Mouse (Mus musculus) layer of hippocampus, adult 9-10 months (tissue): ENCODE results near the gene Zfp428.
"Not testable (repeated sequence)": the region's sequence is repeated elsewhere in the genome, so short reads cannot be mapped to it uniquely, and the experiment has no call there.

Experiments
- DNase-seq: peaks from one replicate; pipeline ENCODE4 v3.0.0; 2022; ENCODE audit warnings: low spot score

The Zfp428 gene

DNA sequence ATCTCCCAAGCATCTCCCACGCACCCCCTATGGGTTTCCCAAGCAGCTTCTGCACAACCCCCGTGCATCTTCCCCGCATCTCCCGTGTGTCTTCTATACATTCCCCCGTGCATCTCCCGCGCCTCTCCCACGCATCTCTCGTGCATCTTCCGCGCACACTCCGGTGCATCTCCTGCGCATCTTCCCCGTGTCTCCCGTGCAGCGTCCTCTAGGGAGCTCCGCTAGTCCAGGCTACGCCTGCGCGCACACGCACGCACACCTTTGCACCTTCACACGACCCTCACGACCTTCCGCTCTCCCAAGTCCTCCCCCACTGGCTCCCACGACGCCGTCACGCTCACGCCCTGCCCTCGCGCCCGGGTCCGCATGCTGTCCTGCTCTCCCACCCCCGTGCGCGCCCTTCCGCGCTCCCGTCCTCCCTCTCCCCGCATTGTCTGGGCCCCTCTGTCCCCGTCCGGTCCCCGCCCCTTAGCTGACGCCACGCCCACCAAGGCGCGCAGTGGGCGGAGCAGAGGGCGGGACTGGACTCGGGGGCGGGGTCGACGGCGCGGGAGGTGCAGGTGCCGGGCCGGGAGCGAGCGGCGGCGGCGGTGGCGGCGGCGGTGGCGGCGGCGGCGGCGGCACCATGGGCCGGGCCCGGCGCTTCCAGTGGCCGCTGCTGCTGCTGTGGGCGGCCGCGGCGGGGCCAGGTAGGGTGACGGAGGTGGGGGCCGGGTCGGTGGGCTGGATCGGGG lies 25.2 kb upstream of the Zfp428 start, which contains the start of gene Cadm4:
Gene Cadm4, plus strand, starts transcription at position 550 of the 734 bp plus-strand sequence.
- no peak for DNase-seq

DNA sequence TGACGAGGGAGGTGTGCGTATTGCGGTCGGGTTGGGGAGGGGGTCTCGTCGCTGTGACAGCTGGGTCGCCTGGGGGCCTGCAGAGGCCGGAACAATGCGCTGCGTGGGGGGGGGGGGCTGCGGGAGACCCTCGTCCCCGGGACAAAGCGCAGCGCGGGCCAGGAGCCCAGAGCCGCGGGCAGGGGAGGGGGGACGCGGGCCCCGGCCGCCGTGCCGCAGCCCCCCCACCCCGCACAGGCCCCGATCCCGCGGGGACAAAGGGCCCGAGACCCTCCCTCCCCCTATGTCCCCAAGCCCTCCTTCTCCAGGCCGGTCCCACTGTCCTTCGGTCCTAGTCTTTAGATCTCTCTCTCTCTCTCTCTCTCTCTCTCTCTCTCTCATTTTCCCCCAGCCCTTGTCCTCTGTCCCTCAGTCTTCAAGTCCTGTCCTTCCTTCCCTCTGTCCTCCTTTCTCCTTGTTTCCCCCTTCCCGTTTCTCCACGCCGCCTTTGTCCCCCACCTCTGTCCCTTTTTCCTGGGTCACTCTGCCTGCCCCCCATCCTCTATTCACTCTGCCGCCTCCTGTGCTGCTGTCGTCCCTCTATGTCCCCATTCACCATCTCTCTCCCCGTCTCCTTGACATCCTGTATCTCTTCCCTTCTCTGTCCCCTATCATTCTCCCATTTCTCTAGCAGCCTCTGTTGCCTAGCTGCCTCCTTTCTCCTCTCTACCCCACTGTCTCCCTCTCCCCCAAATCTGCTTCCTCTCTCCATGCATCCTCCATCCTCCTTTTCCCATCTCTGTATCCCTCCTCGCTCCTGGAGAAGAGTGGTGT lies 24.4 kb upstream of the Zfp428 start:
- no peak for DNase-seq

DNA sequence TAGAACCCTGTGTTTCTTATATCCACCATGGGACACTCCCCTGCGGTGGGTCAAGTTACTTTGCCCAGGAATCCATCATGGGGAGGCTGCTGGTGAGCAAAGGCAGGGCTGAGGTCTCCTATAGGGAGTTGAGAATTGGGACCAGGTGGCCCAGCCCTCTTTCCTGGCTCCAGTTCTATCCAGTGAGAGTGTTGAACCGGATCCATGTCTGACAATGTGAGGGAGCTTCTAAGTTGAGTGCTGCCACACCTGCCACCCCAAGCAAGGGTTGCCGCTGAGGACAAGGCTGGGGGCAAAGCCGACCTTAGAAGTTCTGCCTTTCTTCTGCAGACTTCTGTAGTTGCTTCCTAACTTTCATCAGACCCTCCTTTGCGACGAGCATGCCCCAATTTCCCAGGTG lies 23.5 kb upstream of the Zfp428 start:
- DNase-seq = not testable (repeated sequence)

DNA sequence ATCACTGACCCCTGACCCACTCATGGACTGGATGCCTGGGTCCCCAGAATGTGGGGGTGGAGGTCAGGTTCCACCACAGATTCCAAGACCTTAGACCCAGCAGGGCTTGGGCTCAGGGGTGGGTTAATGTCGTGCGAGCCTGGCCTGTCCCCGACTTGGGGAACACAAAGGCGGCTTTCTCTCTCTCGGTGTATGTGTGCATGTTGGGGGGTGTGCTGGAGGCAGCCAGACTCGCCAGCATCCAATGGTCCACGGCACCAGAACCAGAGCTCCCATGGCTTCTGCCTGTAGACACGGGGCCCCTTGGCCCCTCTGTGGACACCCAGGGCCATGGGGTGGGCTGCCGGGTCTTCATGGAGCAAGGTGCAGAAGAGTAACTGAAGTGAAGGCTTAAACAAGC lies 21.3 kb upstream of the Zfp428 start:
- no peak for DNase-seq

DNA sequence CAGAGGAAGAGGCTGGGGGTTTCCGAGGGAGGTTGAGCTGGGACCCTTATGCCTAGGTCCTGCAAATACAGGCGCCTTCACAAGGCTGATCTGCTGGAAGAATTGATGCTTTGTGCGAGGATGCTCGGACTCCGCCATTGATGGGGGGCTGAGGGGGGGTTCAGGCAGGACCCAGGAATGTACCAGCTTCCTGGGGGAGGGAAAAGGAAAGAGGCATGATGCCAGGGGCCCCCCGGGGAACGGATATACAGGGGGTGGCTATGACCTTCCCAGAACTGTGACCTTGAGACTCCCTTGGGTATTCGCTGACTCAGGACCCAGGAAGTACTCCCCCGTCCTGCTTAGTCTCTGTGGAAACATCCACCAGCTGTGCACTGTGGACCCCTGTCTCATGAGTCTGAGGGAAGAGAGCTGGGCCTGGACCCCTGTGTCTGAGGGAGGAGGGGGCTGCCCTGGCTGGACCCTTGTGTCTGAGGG lies 20.1 kb upstream of the Zfp428 start:
- DNase-seq = no peak

DNA sequence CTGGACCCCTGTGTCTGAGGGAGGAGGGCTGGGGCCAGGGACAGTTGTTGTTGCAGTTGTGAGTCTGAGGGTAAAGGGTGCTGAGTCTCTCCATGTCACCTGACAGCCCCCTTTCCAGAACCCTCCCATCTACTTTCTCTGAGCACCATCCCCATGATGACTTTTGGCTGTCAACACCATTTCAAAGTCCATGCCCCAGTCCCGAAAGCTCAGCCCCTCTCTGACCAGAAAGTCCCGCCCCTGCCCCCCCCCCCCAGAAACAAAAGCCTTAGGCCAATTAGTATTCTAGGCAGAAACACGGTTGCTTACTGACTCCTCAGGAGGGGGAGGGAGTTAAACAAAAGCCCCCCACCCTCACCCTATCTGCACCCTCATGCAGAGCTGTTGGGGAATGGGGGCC lies 19.4 kb upstream of the Zfp428 start:
- DNase-seq = no peak

DNA sequence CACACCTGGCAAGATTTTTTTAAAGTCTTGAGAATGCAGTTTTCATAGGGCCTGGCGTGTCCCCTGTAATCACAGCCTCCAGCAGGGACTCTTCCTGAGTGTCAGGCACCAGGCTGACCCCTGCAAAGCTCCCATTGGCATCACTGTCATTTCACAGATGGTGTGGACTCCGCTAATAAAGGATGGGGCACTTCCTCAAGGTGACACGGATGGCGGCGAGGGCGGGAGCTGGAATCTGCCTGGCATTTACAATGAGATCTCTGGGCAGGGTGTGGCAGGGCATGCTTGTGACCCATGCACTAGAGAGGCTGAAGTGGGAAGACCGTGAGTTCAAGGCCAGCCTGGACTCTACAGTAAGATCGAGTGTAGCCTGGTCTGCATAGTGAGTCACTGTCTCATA lies 18.5 kb upstream of the Zfp428 start:
- DNase-seq = no peak

DNA sequence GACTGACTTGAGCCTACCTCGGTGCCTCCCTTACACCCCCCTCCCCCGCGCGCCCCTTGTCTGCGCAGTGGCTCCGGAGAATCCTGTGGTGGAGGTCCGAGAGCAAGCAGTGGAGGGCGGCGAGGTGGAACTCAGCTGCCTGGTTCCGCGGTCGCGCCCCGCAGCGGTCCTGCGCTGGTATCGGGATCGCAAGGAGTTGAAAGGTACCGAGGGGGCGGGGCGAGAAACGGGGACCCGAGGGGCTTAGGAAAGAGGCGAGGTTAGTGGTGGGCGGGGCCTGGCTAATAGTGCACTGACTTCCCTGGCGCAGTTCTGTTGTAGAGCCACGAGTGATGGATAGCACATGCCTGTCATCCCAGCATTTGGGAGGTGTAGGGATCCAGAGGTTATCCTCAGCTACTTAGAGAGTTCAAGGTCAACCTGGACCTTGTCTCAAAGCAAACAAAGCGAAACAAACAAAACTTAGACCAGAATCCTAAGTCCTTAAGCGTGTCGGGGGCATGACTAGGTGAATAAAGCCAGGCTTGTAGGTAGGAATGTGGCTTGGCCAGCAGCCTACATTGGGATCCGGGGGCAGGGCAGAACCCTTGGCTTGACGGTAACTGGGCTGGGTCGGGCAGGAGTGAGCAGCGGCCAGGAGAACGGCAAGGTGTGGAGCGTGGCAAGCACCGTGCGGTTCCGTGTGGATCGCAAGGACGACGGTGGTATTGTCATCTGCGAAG lies 6.8 kb upstream of the Zfp428 start:
- DNase-seq = no peak

DNA sequence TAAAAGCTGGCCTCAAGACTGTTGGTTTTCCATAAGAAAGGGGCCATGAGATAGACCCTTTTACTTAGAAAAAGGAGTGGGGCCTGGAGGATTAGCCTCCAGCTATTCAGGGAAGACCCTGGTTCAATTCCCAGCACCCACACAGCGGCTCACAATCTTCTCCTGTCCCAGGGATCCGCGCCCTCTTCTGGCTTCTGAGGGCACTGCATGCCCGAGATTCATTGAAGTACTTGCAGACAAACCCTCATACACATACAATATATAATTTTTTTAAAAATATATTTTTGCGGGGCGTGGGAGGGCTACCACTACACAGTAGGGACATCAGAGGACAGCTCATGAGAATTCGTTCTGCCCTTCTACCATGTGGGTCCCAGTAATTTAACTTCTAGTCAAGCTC lies 5.9 kb upstream of the Zfp428 start:
- no peak for DNase-seq

DNA sequence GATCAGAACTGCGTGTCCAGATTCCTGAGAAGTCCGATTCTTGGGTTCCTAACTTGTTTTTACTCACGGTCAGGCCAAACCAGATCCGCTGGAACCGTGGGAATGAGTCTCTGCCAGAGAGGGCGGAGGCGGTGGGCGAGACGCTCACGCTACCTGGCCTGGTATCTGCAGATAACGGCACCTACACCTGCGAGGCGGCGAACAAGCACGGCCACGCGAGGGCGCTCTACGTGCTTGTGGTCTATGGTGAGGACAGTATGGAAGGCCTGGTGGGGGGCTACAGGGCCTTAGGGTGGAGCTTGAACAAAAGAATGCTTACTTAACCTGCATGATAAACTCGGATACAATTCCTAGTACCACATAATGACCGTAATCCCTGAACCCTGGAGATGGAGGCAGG lies 5.3 kb upstream of the Zfp428 start:
- no peak for DNase-seq

DNA sequence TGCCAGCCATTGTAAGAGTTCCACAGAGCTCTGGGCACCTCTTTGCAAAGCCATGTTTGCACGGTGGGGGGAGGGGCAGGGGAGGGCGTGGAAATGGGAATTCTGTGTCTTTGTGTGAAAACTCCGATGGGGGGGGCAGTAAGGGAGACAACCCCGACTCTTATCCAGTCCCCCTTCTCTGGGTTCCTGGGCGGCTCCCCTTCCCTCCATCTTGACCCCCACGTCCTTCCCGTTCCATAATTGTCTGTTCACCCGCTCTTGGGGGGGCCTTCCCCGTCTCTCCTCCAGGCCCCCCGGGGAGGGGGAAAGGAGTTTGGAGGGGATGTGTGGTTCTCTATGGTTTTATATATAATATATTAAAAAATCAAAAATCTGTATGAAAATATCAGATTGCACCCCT lies 2.8 kb upstream of the Zfp428 start:
- no peak for DNase-seq

DNA sequence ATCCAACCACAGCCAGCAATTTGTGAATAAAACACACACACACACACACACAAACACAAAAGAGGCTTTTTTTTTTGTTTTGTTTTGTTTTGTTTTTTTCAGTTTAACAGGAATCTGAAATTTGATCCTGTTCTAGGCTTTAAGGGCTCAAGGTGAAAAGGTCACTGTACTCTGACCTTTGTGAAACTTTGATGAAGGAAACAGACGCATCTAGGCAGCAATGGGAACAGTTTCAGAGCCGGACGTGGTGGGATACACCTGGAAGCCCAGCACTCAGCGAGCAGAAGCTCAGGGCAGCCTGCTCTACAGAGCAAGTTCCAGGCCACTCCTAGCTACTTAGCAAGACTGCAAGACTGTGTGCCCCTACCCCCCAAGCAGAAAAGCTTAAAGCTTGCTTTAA lies 1.9 kb upstream of the Zfp428 start:
- DNase-seq = no peak

DNA sequence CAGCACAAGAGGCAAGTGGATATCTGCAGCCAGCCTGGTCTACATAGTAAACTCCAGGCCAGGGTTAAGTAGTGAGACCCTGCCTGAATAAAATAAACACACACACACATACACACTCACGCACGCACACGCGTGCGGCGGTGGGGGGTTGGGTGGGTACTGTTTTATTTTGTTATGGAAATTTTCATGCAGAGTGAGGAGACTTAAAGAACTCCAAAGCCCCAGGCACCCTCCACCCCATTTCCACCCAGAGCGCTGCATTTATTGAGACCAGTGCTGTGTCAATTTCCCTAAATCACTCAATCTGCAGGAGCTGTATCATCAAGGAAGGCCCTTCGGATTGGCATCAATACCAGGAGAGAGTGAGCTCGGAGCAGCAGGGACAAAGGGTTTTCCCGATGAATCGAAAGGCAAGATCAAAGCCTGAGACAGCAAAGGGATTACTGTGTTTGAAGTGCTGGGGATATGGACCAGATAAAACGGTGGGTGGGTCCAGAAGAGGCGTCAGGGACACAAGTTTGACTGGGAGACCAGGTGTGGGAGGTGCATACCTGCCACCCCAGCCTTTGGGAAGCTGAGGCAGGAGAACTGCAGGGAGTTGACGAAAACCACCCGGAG lies 1.2 kb upstream of the Zfp428 start:
- DNase-seq = no peak

DNA sequence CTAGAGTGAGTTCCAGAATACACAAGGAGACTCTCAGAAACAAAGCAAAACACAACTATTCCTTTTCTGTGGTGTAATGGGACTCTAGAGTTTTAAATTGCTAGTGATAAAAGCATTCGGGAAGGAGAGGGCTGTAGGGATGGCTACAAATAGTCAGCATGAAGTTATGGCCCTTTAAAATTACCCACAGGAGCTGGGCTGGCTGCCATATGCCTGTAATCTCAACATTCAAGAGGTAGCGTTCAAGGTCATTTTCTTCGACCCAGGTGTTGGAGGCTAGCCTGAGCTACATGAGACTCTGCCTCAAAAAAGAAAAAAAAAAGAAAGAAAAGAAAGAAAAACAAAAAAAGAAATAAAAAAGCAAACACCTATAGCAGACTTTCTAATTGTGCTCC lies 744 bp upstream of the Zfp428 start:
- DNase-seq = no peak

DNA sequence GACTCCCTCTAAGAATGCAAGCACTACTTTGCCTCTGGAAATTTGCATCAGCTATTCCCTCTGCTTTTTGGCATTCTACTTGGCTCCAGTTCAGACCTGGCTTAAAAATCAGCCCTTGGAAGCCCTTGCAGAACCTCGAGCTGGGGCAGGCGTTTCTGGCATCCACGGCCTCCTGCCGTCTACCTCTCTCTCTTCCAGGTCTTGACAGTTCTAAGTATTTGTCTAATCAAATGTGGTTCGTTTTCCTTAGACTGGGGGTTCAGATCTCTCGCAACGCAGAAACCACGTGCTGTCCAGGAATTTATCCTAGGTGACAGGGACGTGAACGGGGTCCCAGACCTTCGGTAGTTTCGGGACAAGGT lies 349 bp upstream of the Zfp428 start:
- no peak for DNase-seq

DNA sequence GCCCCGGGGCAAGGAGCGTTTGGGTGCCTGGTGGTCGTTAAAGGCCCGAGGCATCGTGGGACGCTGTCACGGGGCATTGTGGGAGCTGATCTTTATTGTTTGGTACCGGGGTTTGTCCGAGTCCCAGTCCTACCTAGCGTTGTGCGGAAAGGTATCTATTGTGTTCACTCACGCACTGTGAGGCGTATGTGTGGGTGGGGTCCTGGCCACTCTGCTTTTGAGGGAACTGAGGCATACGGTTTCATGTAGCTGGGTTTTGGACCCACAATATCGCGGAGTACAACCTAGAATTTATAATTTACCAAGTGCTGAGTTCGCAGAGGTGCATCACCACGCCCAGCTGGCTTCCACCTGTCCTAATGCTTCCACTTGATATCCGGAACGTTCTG lies 914 bp downstream of the Zfp428 start:
- DNase-seq = no peak

DNA sequence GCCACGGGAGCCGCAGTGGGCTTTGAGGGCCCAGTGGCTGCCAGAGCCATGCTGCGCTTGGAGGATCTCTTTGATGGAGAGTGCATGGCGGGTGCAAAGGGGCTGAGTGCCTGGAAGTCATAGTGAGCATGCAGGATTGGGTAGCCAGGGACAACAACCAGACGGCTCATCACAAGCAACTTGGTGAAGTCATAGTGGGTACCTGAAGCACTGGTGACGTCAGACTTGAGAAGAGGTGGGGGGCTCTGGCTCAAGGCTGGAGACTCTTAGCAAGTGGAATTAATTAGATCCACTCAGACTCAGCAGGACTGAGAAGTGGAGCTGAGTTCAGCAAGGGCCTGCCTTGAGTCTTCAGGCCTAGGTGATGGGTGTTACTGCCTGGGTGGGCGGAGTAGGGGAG lies 5.5 kb downstream of the Zfp428 start, which contains the start of gene AC161166.1:
Gene AC161166.1, minus strand, starts transcription at position 101 of the 400 bp plus-strand sequence.
- DNase-seq = no peak

DNA sequence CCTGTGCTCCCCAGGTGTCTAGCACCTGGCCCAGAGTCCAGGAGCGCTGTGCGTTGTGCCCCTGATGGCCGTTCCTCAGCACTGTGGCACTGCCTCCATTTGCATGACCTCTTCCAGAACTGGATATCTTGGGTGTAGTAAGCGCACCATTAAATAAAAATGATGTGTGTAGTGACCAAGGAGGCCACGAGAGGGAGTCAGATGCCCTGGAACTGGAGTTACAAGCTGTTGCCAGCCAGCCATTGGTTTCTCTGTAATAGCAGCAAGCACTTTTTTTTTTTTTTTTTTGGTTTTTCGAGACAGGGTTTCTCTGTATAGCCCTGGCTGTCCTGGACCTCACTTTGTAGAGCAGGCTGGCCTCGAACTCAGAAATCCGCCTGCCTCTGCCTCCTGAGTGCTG lies 9.5 kb downstream of the Zfp428 start:
- not testable (repeated sequence) for DNase-seq

DNA sequence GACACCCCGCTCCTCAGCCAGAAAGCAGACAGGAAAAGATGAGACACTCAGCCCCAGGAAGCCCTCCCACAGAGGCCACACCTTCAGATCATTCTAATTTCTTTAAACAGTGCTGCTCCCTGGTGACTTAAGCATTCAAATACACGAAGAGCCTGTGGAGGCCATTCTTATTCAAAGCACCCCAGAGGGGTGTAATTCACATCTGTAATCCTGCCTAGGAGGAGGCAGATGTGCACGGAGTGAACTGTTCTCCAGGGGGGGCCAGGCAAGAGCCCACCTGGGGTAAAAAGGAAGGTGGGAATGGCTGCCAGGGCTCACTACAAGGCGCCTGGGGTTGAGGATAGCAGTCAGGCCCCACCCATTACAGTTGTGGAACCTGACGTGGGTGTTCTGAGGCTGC lies 10.3 kb downstream of the Zfp428 start:
- no peak for DNase-seq

DNA sequence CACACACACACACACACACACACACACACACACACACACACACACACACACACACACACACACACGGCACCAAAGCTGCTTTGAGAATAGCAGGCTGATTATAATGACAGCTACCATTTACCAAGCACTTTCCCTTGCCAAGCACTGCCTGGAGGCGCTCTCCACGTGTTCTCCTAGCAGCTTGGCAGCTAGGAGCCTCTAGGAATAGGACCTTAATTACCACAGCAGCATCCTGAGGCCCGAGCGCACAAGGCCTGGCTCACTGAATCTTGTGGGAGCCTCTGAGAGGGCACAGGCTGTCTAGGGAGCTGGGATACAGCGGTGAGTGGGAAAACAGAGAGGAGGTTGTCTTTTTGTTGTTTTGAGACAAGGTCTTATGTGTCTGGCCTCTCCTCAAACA lies 10.8 kb downstream of the Zfp428 start:
- DNase-seq = no peak

DNA sequence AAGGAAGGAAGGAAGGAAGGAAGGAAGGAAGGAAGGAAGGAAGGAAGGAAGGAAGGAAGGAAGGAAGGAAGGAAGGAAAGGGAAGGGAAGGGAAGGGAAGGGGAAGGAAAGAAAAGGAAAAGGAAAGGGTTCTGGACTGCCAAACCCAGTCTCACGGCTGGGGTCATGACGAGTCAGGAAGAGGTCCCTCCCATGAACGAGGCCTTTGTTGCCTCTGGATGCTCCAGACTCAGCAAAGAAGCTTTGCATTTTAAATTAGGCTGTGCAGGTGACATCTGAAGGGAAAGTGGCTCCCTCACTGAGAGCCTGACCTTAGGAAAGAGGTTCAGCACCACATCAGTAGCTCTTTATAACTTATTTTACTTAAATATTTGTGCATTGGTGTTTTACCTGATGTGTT lies 12.3 kb downstream of the Zfp428 start:
- no peak for DNase-seq

DNA sequence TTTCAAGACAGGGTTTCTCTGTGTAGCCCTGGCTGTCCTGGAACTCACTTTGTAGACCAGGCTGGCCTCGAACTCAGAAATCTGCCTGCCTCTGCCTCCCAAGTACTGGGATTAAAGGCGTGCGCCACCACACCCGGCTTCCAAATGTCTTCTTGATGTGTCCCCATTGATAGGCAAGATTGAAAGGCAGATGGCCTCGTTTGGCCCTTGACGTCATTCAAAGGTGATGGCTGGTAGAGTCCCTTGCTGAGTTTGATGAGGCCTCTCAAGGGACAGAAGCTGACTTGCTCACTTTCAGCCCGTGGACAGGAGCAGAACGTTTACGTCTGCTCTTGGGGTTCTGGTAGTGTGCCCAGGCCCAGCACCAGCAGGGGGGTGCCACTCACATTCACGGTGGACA lies 13.2 kb downstream of the Zfp428 start:
- DNase-seq = not testable (repeated sequence)
